Mouse (Mus musculus): Measurements from ENCODE around the gene 2410141K09Rik.
"Not testable (repeated sequence)": the region's sequence is repeated elsewhere in the genome, so short reads cannot be mapped to it uniquely, and the experiment has no call there.

The 2410141K09Rik gene

GRCm38 (mm10) chr13:66441018-66441417 is at the start of gene 2410141K09Rik:
TSS of gene 2410141K09Rik (minus strand) at chr13:66441118.
- DNase-seq, result not testable (repeated sequence)

GRCm38 (mm10) chr13:66426858-66427257 is 14.1 kb downstream of the 2410141K09Rik start:
- not testable (repeated sequence) for DNase-seq

DNA sequence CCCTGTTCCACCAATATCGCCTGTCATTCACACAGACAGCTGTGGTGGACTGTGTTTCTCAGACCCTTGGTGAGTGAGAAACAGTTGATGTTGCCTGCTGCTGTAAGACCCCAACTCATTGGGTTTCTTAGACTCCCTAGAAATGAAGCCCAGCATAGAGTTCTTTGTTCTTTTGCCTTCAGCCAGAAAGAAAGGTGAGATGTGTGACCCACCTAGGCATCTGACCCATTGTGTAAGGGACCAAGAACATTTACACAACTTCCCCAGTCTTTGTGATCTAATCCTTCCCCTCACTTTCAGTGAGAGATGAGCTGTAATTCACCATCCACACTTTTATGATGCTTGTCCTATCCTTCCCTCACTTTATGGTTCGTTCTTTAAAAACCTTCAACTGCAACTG is 26.0 kb downstream of the 2410141K09Rik start:
- not testable (repeated sequence) for DNase-seq
